Mouse (Mus musculus): ENCODE results near the gene Lypd6.

GRCm38 (mm10) chr2:50128322-50129277 lies 62.4 kb downstream of the Lypd6 start:
- no peak for TF ChIP-seq TCF3 (IDR thresholded peaks at IDR 0.05; ENCODE audit: insufficient read length, low read depth)
- no peak for TF ChIP-seq CEBPB (IDR thresholded peaks at IDR 0.05; ENCODE audit: insufficient read depth, poor library complexity, severe bottlenecking)
- no peak for TF ChIP-seq POLR2A (IDR thresholded peaks at IDR 0.05; ENCODE audit: insufficient read length, low read depth)
- TF ChIP-seq MAX (IDR thresholded peaks at IDR 0.05; ENCODE audit: low read depth) = no peak
- TF ChIP-seq MYOG (IDR thresholded peaks at IDR 0.05; ENCODE audit: control insufficient read depth in 1 of 3, insufficient read depth in 1 of 3, insufficient read length in 2 of 3, low read depth in 2 of 3) = no peak
- no peak for TF ChIP-seq MYOD1 (IDR thresholded peaks at IDR 0.05; ENCODE audit: control insufficient read depth in 1 of 3, insufficient read length in 2 of 3, low read depth in 2 of 3)
- TF ChIP-seq E2F4 (IDR thresholded peaks at IDR 0.05; ENCODE audit: insufficient read depth) = no peak
- no peak for TF ChIP-seq REST (IDR thresholded peaks at IDR 0.05; ENCODE audit: insufficient read depth, insufficient read length)
- TF ChIP-seq TCF12 (IDR thresholded peaks at IDR 0.05; ENCODE audit: insufficient read depth, poor library complexity, severe bottlenecking) = no peak
- no peak for TF ChIP-seq USF1 (IDR thresholded peaks at IDR 0.05; ENCODE audit: low read depth)
- no peak for TF ChIP-seq POLR2AphosphoS2 (IDR thresholded peaks at IDR 0.05; ENCODE audit: insufficient read length, low read depth)
- TF ChIP-seq SRF (IDR thresholded peaks at IDR 0.05; ENCODE audit: control insufficient read depth, insufficient read length, low read depth) = no peak

All from myocyte (in vitro differentiated cells).